Mouse (Mus musculus) granulocyte monocyte progenitor cell, adult 5-6 weeks (primary cell): Measurements from ENCODE around the gene Zmiz2. TPM values are rescaled to one million over a fixed set of nuclear protein-coding genes. Genes with fewer than 3 reads are reported as not detected.
"Not testable (repeated sequence)": the region's sequence is repeated elsewhere in the genome, so short reads cannot be mapped to it uniquely, and the experiment has no call there.

Source experiments
- ATAC-seq: replicated peaks from 2 replicates; pipeline ENCODE4 v1.8.0; 2016; ENCODE audit warnings: mild to moderate bottlenecking, moderate TSS enrichment, inconsistent platforms; ENCODE audit not compliant: poor library complexity, severe bottlenecking
- total RNA-seq, 2 experiments: library from RNA; stranded (forward) in 1 of 2; stranded (reverse) in 1 of 2; fragments of 200-712, 200-1000 nt in 1 of 2; fragments of >200 nt in 1 of 2; fragmentation: Nextera tagmentation in 1 of 2; gene quantifications; 2 replicates each; pipeline ENCODE4 v1.2.3; 2014 to 2017

Gene Zmiz2
- total RNA-seq, 2 experiments from 2014 or later: 10.6 to 39.9 TPM

DNA sequence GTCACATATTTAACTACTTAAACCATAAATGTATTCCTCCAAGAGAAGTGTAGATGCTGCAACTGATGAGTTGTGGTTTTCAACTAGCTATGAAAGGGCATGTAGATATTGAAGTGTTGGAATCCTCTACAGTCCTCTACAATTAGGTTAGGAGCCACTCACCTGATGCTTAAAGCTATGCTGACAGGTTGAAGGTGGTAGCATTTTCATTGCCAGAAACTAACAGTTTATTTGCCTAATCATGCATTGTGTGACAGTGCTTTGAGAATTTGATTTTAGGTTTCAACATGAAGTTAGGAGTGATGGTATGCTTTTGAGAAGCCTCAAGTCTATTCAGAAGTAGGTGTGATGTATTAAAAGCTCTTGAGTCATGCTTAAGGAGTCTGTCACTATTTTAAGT, 28.6 kb downstream of the Zmiz2 start:
- no peak for ATAC-seq

DNA sequence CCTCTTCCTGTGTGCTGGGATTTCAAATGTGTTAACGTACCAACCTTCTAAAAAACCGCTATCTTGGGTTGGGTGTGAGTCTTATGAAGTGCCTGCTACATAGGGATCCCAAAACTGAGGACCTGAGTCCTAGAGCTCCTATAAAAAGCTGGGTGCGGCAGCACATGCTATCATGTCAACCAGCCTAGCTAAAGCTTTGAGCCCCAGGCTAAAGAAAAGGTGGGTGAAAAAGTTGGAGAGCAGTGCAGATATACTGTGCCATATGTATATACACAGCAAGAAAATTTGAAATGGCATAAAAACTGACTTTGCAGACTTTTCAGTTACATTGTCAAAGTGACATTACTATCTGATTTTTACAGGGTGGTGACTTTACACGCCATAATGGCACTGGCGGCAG, 29.9 kb downstream of the Zmiz2 start:
- ATAC-seq: no peak

DNA sequence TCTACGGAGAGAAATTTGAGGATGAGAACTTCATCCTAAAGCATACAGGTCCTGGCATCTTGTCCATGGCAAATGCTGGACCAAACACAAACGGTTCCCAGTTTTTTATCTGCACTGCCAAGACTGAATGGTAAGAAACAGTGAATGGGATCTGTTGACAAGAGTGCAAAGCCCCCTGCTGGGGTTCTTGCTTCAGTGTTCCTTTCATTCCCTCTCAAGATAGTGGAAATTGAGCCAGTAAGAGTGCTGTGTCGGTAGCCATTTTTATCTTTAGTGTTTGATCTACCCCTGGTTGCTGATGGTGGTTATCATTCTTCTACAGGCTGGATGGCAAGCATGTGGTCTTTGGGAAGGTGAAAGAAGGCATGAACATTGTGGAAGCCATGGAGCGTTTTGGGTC, 30.3 kb downstream of the Zmiz2 start:
- ATAC-seq: not testable (repeated sequence)

DNA sequence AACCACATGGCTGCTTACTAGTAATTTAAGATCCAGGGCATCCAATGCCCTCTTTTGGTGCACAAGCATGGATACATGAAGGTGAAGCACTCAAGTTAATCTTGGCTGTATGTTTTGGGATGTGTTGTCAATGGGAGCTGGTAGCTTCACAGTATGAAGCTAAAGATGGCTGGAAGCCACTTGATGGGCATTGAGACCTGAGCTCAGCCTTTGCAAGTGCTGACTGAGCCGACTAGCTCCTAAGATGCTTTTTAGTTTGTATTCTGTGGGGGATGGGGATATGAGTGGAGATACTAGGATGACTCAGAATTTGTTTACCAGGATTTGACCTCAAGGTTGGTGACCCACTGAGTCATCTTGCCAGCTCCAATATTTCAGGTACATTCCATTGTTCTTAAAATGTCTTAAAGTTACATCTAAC, 31.4 kb downstream of the Zmiz2 start:
- no peak for ATAC-seq

DNA sequence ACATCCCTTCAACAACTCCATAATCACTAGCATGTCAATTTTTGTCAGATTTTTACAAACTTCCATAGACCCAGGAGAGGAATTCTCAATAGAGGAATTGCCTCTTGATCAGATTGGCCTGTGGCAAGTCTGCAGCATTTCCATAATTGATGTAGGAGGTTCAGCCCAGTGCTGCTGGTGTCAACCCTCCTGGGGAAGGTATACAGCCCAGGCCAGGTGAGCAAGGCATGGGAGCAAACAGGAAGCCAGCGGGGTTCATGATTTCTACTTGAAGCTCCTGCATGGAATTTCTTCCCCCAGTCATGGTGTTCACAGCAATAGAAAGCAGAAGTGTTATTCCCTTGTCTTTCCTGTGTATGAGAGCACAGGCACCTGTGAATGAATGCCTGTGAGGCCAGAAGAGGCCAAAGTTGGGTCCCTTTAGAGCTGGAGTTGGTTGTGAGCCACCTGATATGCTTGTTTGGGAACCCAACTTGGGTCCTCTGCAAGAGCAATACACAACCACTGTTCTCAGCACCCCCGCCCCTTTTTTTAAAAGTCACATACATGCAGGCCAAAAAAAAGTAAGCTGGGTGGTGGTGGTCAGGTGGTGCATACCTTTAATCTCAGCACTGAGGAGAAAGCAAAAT, 32.0 kb downstream of the Zmiz2 start:
- ATAC-seq: no peak

DNA sequence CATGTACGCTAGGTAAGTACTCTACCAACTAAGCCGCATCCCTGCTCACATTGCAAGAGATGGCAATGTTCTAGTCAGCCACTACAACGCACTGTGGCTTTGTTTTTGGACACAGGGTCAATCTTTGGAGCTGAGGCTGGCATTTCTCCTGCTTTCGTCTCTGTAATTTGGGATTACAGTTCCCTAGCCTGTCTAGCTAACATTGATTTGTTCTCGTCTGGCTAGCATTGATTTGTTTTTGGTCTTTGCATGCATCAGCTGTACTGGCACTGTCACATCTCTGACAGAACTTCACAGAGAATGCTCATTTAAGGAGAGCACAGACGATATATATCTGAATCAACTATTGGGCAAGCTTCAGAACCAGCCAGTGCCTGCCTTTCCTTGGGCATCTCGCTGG, 41.3 kb downstream of the Zmiz2 start:
- ATAC-seq: no peak

DNA sequence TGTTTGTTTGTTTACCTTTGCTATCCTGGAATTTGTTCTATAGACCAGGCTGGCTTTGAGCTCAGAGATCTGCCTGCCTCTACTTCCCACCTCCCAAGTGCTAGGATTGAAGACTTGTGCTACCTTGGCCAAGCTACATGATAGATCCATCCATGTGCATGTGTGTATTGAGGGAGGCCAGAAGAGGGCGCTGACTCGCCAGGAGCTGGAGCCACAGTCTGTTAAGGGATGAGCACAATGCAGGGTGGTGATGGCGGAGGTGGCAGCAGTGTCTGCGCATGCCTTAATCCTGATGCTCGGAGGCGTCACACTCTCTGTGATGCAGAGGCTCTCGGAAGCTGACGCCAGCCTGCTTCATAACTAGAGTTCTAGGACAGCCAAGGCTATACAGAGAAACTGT, 47.6 kb downstream of the Zmiz2 start:
- ATAC-seq: peak; percentile 99

DNA sequence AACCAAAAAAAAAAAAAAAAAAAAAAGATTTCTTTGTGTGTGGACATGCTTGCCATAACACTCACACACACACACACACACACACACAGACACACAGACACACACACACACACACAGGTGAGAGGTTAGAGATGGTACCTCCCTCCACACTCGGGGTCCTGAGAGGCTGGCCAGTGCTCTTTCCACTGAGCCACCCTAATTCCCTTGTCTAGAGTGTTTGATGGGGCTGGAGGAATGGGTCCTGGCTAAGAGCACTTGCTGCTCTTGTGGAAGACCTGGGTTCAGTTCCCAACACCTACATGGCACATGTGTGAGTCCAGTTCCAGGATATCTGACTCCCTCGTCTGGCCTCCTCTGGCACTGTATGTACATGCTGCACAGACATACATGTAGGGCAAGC, 48.8 kb downstream of the Zmiz2 start:
- ATAC-seq: no peak

DNA sequence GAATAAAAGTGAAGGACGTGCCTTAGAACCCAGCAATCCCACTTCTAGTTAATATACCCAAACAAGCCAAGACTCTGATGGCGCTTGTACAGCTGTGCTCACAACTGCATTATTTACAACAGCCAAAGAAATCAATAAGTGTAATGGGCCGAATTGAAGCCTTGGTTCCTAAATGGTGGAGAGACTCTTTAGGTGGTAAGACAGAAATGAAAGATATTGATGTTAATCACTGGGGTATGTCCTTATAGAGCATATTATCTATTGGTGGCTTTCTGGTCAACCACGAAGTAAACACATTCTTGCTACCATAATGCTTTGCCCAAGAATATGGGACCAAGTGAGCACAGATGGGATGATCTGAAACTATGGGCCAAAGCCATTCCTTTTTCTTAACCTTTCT, 51.3 kb downstream of the Zmiz2 start:
- ATAC-seq: no peak

DNA sequence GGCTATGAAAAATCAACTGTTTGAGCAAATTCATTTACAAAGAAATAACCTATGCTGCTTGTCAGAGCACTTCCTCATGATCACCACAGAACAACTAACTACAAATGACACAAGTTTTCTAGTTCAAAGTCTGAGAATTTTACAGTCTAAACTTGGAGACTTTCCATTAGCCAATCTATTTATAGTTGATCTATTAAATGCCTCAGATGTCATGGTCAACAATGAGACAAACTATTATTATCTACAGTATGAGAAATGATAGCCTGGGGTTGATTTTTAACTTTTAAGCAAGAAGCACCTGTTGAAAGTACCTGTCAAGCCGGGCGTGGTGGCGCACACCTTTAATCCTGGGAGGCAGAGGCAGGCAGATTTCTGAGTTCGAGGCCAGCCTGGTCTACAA, 53.7 kb downstream of the Zmiz2 start:
- ATAC-seq: no peak

DNA sequence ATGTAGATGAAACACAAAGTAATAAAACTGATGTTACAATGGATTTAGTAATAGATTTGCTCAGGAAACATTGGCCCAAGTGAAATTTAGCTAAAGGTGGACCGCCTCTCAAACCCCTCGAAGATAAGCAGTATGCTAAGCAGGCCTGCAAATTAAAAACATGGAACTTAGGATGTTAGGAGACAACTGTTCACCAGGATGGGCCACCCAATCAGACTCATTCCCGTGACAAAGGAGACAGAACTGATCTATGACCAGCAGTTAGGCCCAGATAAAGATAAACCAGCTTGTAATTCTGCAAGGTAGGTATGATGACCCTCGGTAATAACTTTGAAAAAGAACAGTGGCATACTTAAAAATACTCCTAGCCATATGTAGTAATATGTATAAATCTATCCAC, 54.2 kb downstream of the Zmiz2 start:
- no peak for ATAC-seq

DNA sequence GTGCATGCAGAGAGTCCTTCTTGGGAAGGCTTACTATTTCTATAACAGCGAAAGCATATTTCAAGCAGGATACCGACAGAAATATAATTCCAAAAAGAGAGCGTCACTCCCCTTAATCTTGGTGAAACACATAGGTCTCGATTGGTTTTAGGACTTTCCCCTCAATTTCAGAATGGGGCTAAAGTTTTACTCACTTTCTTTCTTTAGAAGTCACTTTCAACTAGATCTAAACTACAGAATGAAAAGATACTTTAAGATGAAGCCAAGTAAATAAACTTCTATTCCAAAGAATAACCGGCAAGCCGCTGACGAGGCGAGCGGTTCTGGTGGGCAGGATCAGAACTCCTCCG, 54.8 kb downstream of the Zmiz2 start:
- no peak for ATAC-seq

DNA sequence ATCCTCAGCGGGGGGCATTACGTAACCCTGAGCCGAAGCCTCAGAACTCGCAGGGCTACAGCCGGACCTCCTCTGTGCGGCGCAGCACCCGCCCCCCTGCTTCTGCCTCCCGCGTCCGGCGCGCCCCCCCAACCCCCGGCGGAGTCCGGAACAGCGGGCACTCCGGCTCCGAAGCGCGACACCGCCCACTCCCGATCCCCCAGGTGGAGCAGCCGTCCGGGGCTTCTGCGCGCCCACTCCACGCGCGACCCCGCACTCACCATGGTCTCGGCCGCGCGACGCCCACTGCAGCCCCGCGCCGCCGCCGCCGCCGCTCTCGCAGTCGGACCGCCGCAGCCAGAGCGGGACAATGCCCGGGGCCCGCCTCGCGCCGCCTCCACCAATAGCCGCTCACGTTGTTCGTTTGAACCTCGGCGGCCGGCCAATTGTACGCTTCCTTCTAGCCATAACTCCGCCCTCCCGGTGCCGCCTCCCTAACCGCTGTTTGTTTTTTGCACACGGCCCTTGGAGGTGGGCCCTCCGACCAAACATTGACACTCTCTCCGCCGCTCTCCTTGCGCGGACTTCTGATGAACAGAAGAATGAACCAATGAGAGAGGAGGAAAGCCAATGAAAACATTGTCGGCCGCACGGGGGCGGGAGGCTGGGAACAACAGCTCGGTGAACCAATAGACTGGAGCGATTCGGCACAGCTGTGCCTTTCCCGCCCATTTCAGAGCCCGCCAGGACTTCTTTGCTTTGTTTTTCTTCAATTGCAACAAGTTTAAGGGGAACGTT, 55.4 kb downstream of the Zmiz2 start, which contains the start of gene H2afv:
Gene H2afv, minus strand, starts transcription at position 367 of the 777 bp plus-strand sequence.
- peak; percentile 97 for ATAC-seq

DNA sequence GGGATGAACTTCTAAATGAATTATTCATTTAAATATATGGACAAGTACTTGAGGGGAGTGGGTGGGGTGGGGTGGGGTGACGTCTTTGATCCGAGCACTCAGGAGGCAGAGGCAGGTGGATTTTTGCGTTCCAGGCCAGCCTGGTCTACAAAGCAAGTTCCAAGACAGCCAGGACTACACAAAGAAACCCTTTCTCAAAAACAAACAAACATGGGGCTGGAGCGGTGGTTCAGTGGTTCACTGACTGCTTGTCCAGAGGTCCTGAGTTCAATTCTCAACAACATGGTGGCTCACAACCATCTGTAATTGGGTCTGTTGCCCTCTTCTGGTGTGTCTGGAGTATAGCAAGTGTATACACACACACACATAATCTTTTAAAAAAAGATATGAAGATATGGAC, 56.6 kb downstream of the Zmiz2 start:
- ATAC-seq: no peak

DNA sequence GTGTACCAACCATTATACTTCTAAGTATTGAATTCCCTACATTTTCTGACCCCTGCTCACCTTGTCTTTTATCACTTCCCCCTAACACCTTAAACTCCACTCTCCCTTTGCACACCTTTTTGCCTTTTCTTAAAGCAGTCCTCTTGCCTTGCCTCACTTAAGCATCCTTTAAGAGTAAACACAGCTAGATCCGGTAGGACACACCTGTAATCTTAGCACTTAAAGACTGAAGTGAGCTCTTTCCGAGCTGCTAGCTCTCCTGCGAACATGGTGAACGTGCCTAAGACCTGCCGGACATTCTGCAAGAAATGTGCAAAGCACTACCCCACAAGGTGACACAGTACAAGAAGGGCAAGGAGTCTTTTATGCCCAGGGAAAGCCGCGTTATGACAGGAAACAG, 57.1 kb downstream of the Zmiz2 start:
- no peak for ATAC-seq

DNA sequence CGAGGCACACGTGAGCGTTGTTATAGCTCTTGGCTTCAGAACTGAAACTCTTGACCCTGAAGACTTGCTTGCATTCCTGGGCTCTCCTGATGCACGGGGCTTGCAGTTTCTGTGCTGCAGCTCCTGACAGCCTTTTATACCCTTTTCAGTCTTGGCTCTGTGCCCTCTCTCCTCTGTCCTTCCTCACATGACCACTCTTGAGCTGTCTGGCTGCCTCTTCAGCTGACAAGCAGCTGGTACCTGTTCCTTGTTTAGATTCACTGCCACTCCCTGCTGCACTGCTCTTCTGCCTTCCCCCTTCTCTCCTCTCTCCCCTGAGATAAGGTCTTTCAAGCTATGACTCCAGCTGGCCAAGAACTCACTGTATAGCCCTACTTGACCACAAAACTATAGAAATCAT, 58.6 kb downstream of the Zmiz2 start:
- no peak for ATAC-seq

DNA sequence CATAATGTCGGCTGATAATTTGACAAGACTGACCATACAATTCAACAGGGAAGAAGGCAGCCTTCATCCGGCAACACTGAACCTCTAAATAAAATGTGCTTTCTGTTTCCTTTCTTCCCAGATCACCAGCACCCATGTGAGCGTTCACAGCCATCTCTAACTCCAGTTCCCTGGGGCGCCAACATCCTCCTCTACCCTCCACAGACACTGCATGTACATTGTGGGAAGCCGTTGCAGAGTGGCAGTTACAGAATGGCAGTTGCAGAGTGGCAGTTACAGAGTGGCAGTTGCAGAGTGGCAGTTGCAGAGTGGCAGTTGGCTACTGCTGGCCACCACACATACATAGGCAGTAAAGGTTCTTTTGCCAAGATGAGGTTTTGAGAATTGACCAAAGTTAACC, 59.3 kb downstream of the Zmiz2 start:
- not testable (repeated sequence) for ATAC-seq

Other genes with a start within 250 kb of the Zmiz2 start
- gene A730071L15Rik, start 189.0 kb upstream of the Zmiz2 start, total RNA-seq (2014; fragmentation: Nextera tagmentation): not detected in 2 replicates
- 1.3 TPM in 1 of 2 replicates, not detected in the other for gene A730071L15Rik, start 189.0 kb upstream of the Zmiz2 start, total RNA-seq (2017)
- 27.0 and 29.7 TPM in 2 replicates for gene Nudcd3, start 188.7 kb upstream of the Zmiz2 start, total RNA-seq (2014; fragmentation: Nextera tagmentation)
- gene Nudcd3, start 188.7 kb upstream of the Zmiz2 start, total RNA-seq (2017): 27.0 and 35.4 TPM in 2 replicates
- not detected in 2 replicates for gene Npc1l1, start 158.9 kb upstream of the Zmiz2 start, total RNA-seq (2014; fragmentation: Nextera tagmentation)
- gene Npc1l1, start 158.9 kb upstream of the Zmiz2 start, total RNA-seq (2017): not detected in 2 replicates
- 41.7 and 50.7 TPM in 2 replicates for gene Ddx56, start 121.3 kb upstream of the Zmiz2 start, total RNA-seq (2014; fragmentation: Nextera tagmentation)
- gene Ddx56, start 121.3 kb upstream of the Zmiz2 start, total RNA-seq (2017): 49.0 and 51.7 TPM in 2 replicates
- 41.8 and 47.2 TPM in 2 replicates for gene Tmed4, start 114.2 kb upstream of the Zmiz2 start, total RNA-seq (2014; fragmentation: Nextera tagmentation)
- gene Tmed4, start 114.2 kb upstream of the Zmiz2 start, total RNA-seq (2017): 39.8 and 50.5 TPM in 2 replicates
- 144 and 151 TPM in 2 replicates for gene Ogdh, start 97.4 kb upstream of the Zmiz2 start, total RNA-seq (2014; fragmentation: Nextera tagmentation)
- 91.3 and 116 TPM in 2 replicates for gene Ogdh, start 97.4 kb upstream of the Zmiz2 start, total RNA-seq (2017)
- 4,322 and 4,754 TPM in 2 replicates for gene Ppia, start 26.4 kb downstream of the Zmiz2 start, total RNA-seq (2014; fragmentation: Nextera tagmentation)
- gene Ppia, start 26.4 kb downstream of the Zmiz2 start, total RNA-seq (2017): 1,769 and 2,269 TPM in 2 replicates
- 152 and 264 TPM in 2 replicates for gene H2afv, start 55.4 kb downstream of the Zmiz2 start, total RNA-seq (2014; fragmentation: Nextera tagmentation)
- 119 and 143 TPM in 2 replicates for gene H2afv, start 55.4 kb downstream of the Zmiz2 start, total RNA-seq (2017)
- gene Purb, start 86.8 kb downstream of the Zmiz2 start, total RNA-seq (2014; fragmentation: Nextera tagmentation): 29.3 and 36.4 TPM in 2 replicates
- gene Purb, start 86.8 kb downstream of the Zmiz2 start, total RNA-seq (2017): 35.7 and 43.4 TPM in 2 replicates
- 84.4 and 96.4 TPM in 2 replicates for gene Myo1g, start 131.9 kb downstream of the Zmiz2 start, total RNA-seq (2014; fragmentation: Nextera tagmentation)
- gene Myo1g, start 131.9 kb downstream of the Zmiz2 start, total RNA-seq (2017): 47.8 and 57.4 TPM in 2 replicates
- 39.8 and 56.0 TPM in 2 replicates for gene Ccm2, start 157.8 kb downstream of the Zmiz2 start, total RNA-seq (2014; fragmentation: Nextera tagmentation)
- gene Ccm2, start 157.8 kb downstream of the Zmiz2 start, total RNA-seq (2017): 39.8 and 55.5 TPM in 2 replicates
- gene Nacad, start 217.0 kb downstream of the Zmiz2 start, total RNA-seq (2014; fragmentation: Nextera tagmentation): not detected in 2 replicates
- gene Nacad, start 217.0 kb downstream of the Zmiz2 start, total RNA-seq (2017): not detected in 2 replicates
- 98.2 and 101 TPM in 2 replicates for gene Tbrg4, start 237.0 kb downstream of the Zmiz2 start, total RNA-seq (2014; fragmentation: Nextera tagmentation)
- gene Tbrg4, start 237.0 kb downstream of the Zmiz2 start, total RNA-seq (2017): 35.0 and 39.1 TPM in 2 replicates
- not detected in 2 replicates for gene Wap, start 249.6 kb downstream of the Zmiz2 start, total RNA-seq (2014; fragmentation: Nextera tagmentation)
- gene Wap, start 249.6 kb downstream of the Zmiz2 start, total RNA-seq (2017): not detected in 2 replicates